Mouse (Mus musculus): ENCODE data around the gene Gphb5.
A peak's percentile ranks its signal among the peaks of the same experiment; 100 is the strongest.
"Not testable (repeated sequence)": the region's sequence is repeated elsewhere in the genome, so short reads cannot be mapped to it uniquely, and the experiment has no call there.

Gphb5 gene

GRCm38 (mm10) chr12:75416681-75417080, at the start of gene Gphb5:
TSS of gene Gphb5 (minus strand) at chr12:75416781.
- no peak for DNase-seq (ENCODE audit: low read depth, low spot score)

- no peak for DNase-seq (ENCODE audit: low read depth, low spot score)
Observed at GRCm38 (mm10) chr12:75466206-75466605, 49.6 kb upstream of the Gphb5 start.

GRCm38 (mm10) chr12:75464016-75464769, 47.6 kb upstream of the Gphb5 start:
- peak; percentile 15 for DNase-seq (ENCODE audit: low read depth, low spot score)

GRCm38 (mm10) chr12:75460561-75460960, 44.0 kb upstream of the Gphb5 start:
- DNase-seq (ENCODE audit: low read depth, low spot score): no peak

- DNase-seq (ENCODE audit: low read depth, low spot score): no peak
Observed at GRCm38 (mm10) chr12:75459656-75460055, 43.1 kb upstream of the Gphb5 start.

GRCm38 (mm10) chr12:75453441-75453840, 36.9 kb upstream of the Gphb5 start:
- DNase-seq (ENCODE audit: low read depth, low spot score): no peak

- DNase-seq (ENCODE audit: low read depth, low spot score): peak; percentile 19
Observed at GRCm38 (mm10) chr12:75453027-75453426, 36.4 kb upstream of the Gphb5 start.

GRCm38 (mm10) chr12:75450592-75450991, 34.0 kb upstream of the Gphb5 start:
- DNase-seq (ENCODE audit: low read depth, low spot score): no peak

GRCm38 (mm10) chr12:75450011-75450410, 33.4 kb upstream of the Gphb5 start:
- DNase-seq (ENCODE audit: low read depth, low spot score): peak; percentile 75

- peak; percentile 74 for DNase-seq (ENCODE audit: low read depth, low spot score)
Observed at GRCm38 (mm10) chr12:75449475-75449966, 32.9 kb upstream of the Gphb5 start.

- no peak for DNase-seq (ENCODE audit: low read depth, low spot score)
Observed at GRCm38 (mm10) chr12:75448921-75449320, 32.3 kb upstream of the Gphb5 start.

GRCm38 (mm10) chr12:75446245-75446644, 29.7 kb upstream of the Gphb5 start:
- no peak for DNase-seq (ENCODE audit: low read depth, low spot score)

- DNase-seq (ENCODE audit: low read depth, low spot score): not testable (repeated sequence)
Observed at GRCm38 (mm10) chr12:75432400-75432799, 15.8 kb upstream of the Gphb5 start.

GRCm38 (mm10) chr12:75429685-75430396, 13.3 kb upstream of the Gphb5 start:
- no peak for DNase-seq (ENCODE audit: low read depth, low spot score)

GRCm38 (mm10) chr12:75428719-75429118, 12.1 kb upstream of the Gphb5 start:
- DNase-seq (ENCODE audit: low read depth, low spot score): no peak

- no peak for DNase-seq (ENCODE audit: low read depth, low spot score)
Observed at GRCm38 (mm10) chr12:75425882-75426281, 9.3 kb upstream of the Gphb5 start.

GRCm38 (mm10) chr12:75424817-75425216, 8.2 kb upstream of the Gphb5 start:
- no peak for DNase-seq (ENCODE audit: low read depth, low spot score)

- no peak for DNase-seq (ENCODE audit: low read depth, low spot score)
Observed at GRCm38 (mm10) chr12:75424359-75424758, 7.8 kb upstream of the Gphb5 start.

GRCm38 (mm10) chr12:75414991-75415390, 1.6 kb downstream of the Gphb5 start:
- DNase-seq (ENCODE audit: low read depth, low spot score): no peak

GRCm38 (mm10) chr12:75412964-75413363, 3.6 kb downstream of the Gphb5 start:
- DNase-seq (ENCODE audit: low read depth, low spot score): peak; percentile 27

GRCm38 (mm10) chr12:75397077-75397476, 19.5 kb downstream of the Gphb5 start:
- no peak for DNase-seq (ENCODE audit: low read depth, low spot score)

- no peak for DNase-seq (ENCODE audit: low read depth, low spot score)
Observed at GRCm38 (mm10) chr12:75396616-75397015, 20.0 kb downstream of the Gphb5 start.
